Mouse (Mus musculus) small intestine, adult 2 months (tissue): ENCODE results near the gene Isca1. TPM values are rescaled to one million over a fixed set of nuclear protein-coding genes. Genes with fewer than 3 reads are reported as not detected.
"Not testable (repeated sequence)": the region's sequence is repeated elsewhere in the genome, so short reads cannot be mapped to it uniquely, and the experiment has no call there.

Experiments
- H3K27ac ChIP-seq: fragments of 200-500 bp; 2 replicates; pipeline ENCODE4 v1.5.1; 2012; ENCODE audit warnings: low read depth, low read length, control low read depth, inconsistent platforms; ENCODE audit not compliant: insufficient read depth
- H3K27me3 ChIP-seq: fragments of 200-500 bp; 2 replicates; pipeline ENCODE4 v1.6.1; 2012; ENCODE audit warnings: mild to moderate bottlenecking, moderate library complexity, low read length, inconsistent platforms; ENCODE audit not compliant: control insufficient read depth, insufficient read depth
- H3K36me3 ChIP-seq: fragments of 200-500 bp; 2 replicates; pipeline ENCODE4 v1.6.1; 2012; ENCODE audit warnings: mild to moderate bottlenecking, low read length, control low read depth, inconsistent platforms; ENCODE audit not compliant: control insufficient read depth, insufficient read depth
- H3K4me1 ChIP-seq: fragments of 200-500 bp; 2 replicates; pipeline ENCODE4 v1.6.1; 2012; ENCODE audit warnings: low read length, inconsistent platforms, mixed read lengths; ENCODE audit not compliant: control insufficient read depth, insufficient read depth, insufficient read length
- H3K4me3 ChIP-seq: fragments of 200-500 bp; 2 replicates; pipeline ENCODE4 v1.5.1; 2012; ENCODE audit warnings: low read depth, mild to moderate bottlenecking, control low read depth, inconsistent platforms, low read length, moderate library complexity
- CTCF ChIP-seq: fragments of 200-500 bp; IDR thresholded peaks from 2 replicates; pipeline ENCODE4 v1.5.1; 2012; ENCODE audit warnings: low read depth, mild to moderate bottlenecking, control low read depth, inconsistent platforms, low read length, moderate library complexity, mixed read lengths; ENCODE audit not compliant: insufficient replicate concordance, insufficient read length; ENCODE audit errors: extremely low read depth
- POLR2A ChIP-seq: fragments of 200-500 bp; IDR thresholded peaks from 2 replicates; pipeline ENCODE4 v1.6.1; 2012; ENCODE audit warnings: low read depth, mild to moderate bottlenecking, control low read depth, inconsistent platforms, low read length, moderate library complexity
- WGBS: fragments of 180-500 bp; shearing (Covaris S2); methylation state at CpG from one replicate; pipeline ENCODE4 v1.1.7; 2018; 5-methylcytosine and 5-hydroxymethylcytosine counted together
- polyA plus RNA-seq: library from polyadenylated mRNA; depleted of rRNA; stranded (reverse); fragments of >200 nt; gene quantifications from 2 replicates; pipeline ENCODE4 v1.2.3, GENCODE M21; 2012

Isca1 gene
- polyA plus RNA-seq, 1 experiment = 40.1 TPM

GRCm38 (mm10) chr13:59738455-59738854 lies 31.2 kb downstream of the Isca1 start:
- H3K27ac ChIP-seq = no peak overlapping the region
- no peak overlapping the region for H3K4me3 ChIP-seq
- H3K36me3 ChIP-seq = no peaks in the 10 kb centered on the region
- whole genome bisulfite sequencing = 81% methylated on average over 2 of the region's 2 CpGs
- peaks cover 5% of the 10 kb centered on the region; the same call in 1 of the 2 replicates for H3K4me1 ChIP-seq
- no peaks in the 10 kb centered on the region for H3K27me3 ChIP-seq
- TF ChIP-seq POLR2A (no peak), CTCF (no peak)

- WGBS = 22% methylated on average over 3 of the region's 3 CpGs
- Histone ChIP-seq H3K36me3 (no peaks in the 10 kb centered on the region), H3K4me3 (no peak overlapping the region), H3K4me1 (peaks cover 5% of the 10 kb centered on the region; the same call in 1 of the 2 replicates), H3K27ac (no peak overlapping the region), H3K27me3 (no peaks in the 10 kb centered on the region)
- TF ChIP-seq POLR2A = no peak
- no peak for TF ChIP-seq CTCF
Measured at GRCm38 (mm10) chr13:59735190-59735589, 34.4 kb downstream of the Isca1 start.

DNA sequence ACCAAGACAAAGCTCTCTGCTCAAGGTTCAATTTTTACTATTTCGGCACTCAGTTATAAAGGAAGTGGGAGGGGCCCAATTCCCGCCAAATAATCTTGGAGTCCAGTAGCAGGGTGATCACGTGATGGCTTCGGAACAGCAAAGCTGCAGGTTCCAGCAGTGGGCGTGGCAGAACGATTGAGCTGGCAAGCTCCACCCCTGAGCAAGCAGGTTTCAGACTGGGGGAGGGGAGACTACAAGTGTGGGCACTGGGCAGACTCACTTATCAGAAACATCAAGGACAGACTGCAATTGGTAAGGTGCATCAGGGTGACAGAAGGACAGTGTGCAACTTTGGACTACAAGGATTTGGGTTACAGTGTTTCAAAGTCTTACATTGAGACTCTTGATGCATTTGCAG lies 35.3 kb downstream of the Isca1 start:
- 7% methylated on average over 6 of the region's 6 CpGs for WGBS
- not testable (repeated sequence) for H3K36me3 ChIP-seq, H3K4me1 ChIP-seq, H3K4me3 ChIP-seq, H3K27ac ChIP-seq, H3K27me3 ChIP-seq

DNA sequence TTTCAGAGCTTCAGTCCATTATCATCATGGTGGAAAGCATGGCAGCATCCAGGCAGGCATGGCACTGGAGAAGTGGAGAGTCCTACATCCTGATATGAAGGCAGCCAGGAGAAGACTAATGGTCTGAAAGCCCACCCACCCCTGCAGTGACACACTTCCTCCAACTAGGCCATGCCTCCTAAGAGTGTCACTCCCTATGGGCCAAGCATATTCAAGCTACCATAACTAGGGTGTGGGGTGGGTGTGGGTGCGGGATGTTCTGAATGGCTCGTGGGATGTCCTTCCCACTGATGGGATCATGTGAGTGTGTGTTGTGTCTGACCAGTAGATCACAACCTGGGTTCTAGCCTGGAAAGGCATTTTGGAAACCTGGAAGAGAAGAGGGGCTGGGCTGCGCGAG lies 35.7 kb downstream of the Isca1 start:
- Histone ChIP-seq H3K27ac (no peak overlapping the region), H3K36me3 (no peaks in the 10 kb centered on the region), H3K4me3 (no peak overlapping the region), H3K27me3 (no peaks in the 10 kb centered on the region), H3K4me1 (peaks cover 5% of the 10 kb centered on the region; the same call in 1 of the 2 replicates)
- no peak for TF ChIP-seq CTCF
- no peak for TF ChIP-seq POLR2A
- 49% methylated on average over 4 of the region's 4 CpGs for WGBS

- no peak within 1 kb of the TSS for H3K4me3 ChIP-seq
- no peak for TF ChIP-seq CTCF
- no peak for TF ChIP-seq POLR2A
- H3K4me1 ChIP-seq = peaks cover 5% of the 10 kb centered on the region; the same call in 1 of the 2 replicates
- no peaks in the 10 kb centered on the region for H3K36me3 ChIP-seq
- WGBS = 50% methylated on average over 7 of the region's 7 CpGs
- H3K27ac ChIP-seq = no peak within 1 kb of the TSS
- H3K27me3 ChIP-seq = no peaks in the 10 kb centered on the region
Measured at GRCm38 (mm10) chr13:59731652-59732051, 38.0 kb downstream of the Isca1 start, which contains the start of gene Spata31d1d. Spata31d1d (minus strand) TSS chr13:59731752.

DNA sequence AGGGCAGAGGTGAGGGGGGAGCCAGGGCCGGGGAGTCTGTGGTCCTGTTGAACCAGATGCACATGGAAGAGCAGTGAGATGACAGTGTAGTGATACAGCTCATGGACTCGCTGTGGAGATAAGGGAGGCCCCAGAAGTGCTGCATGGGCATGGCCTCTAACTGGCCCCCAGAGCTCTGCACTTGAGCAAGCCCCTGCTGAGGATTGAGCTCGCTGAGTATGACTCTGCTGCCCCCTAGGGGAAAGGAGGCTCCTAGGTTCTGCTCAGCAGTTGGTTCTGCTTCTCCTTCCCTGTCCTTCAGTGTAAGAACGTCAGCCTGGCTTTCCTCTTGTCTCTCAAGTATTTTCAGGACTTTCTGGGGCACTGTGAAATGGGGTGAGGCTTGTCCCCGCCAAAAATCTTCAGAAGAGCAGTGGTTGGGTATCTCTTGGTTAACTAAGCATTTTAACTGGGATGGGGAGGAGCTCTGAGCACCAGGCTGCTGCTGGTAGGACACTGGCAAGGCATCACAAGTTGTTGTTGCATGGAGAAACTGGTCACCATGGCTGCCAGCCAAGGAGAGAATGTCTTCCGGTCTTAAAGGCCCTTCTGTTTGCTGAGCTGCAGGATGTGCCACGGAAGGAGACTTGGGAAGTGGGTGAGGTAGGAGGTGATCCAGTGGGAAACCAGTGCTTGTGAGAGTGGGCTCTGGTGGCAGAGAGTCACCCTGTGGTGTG lies 41.1 kb downstream of the Isca1 start:
- Histone ChIP-seq H3K4me1 (no peaks in the 10 kb centered on the region), H3K27me3 (no peaks in the 10 kb centered on the region), H3K36me3 (no peaks in the 10 kb centered on the region), H3K27ac (no peak overlapping the region), H3K4me3 (no peak overlapping the region)
- TF ChIP-seq CTCF (peak; percentile 95), POLR2A (no peak)
- WGBS = 14% methylated on average over 7 of the region's 7 CpGs

DNA sequence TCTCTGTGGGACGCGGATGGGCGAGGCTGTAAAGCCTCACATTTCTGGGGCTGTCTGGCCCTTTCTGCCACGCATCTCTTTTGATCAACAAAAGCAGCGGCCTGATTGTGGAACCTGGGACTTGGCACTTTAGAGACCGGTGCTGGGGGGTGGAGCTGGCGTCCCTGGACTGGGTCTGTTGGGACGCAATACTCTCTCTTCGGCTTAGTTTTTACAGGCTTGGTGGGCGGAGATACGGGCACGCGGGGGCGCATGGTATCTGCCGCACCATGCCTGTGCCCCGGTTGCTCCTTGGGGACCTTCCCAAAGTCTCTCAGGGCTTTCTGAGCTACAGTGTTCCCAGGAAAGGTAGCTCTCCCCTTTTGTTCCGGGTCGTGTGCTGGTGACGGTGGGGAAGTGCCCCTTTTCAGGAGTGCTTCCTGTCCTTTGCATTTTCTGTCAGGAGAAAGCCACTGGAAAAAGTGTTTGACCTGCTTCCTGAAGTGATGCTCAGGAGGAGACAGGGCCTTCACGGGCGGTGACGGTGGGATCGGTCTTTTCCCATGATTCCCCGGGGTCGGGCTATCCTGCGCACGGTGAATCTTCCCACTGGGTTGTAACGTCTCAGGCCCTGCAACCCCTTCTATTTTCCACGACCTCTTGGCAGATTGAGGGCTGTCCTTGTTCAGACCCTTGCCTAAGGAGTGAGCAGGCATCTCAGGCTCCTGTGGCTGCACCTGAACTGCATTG lies 43.3 kb downstream of the Isca1 start:
- Histone ChIP-seq H3K36me3 (no peaks in the 10 kb centered on the region), H3K27me3 (no peaks in the 10 kb centered on the region), H3K4me3 (no peak overlapping the region), H3K27ac (no peak overlapping the region), H3K4me1 (no peaks in the 10 kb centered on the region)
- WGBS = 33% methylated on average over 29 of the region's 29 CpGs
- TF ChIP-seq POLR2A (no peak), CTCF (no peak)

- H3K36me3 ChIP-seq, H3K4me1 ChIP-seq, H3K4me3 ChIP-seq, H3K27me3 ChIP-seq, H3K27ac ChIP-seq: not testable (repeated sequence)
- WGBS = 87% methylated on average over 1 of the region's 1 CpGs
Measured at GRCm38 (mm10) chr13:59722089-59722488, 47.5 kb downstream of the Isca1 start.
